Mouse (Mus musculus): Measurements from ENCODE around the gene Washc1.

- TF ChIP-seq CTCF (IDR thresholded peaks at IDR 0.05; ENCODE audit: low read depth) (no peak), EP300 (IDR thresholded peaks at IDR 0.05; ENCODE audit: low read depth) (no peak)
These were observed 3.1 kb upstream of the Washc1 start for GRCm38 (mm10) chr17:66108198-66108597.
